Mouse (Mus musculus) erythroblast, adult 5-6 weeks (primary cell): ENCODE measurements around the gene Itga8. TPM values are rescaled to one million over a fixed set of nuclear protein-coding genes. Genes with fewer than 3 reads are reported as not detected.

Source experiments
- ATAC-seq: replicated peaks from 2 replicates; pipeline ENCODE4 v1.8.0; 2016; ENCODE audit warnings: moderate number of reproducible peaks, mild to moderate bottlenecking, moderate TSS enrichment, inconsistent platforms; ENCODE audit not compliant: poor library complexity, low FRiP score, severe bottlenecking
- total RNA-seq, 2 experiments: library from RNA; stranded (forward) in 1 of 2; stranded (reverse) in 1 of 2; fragments of 150-400 nt in 1 of 2; fragments of 200-764, 138-1000 nt in 1 of 2; gene quantifications; 2 replicates each; pipeline versions ENCODE4 v1.2.3 to v1.2.4; 2015 to 2017; ENCODE audit warnings: low replicate concordance in 2 of 2

Gene Itga8
- total RNA-seq, 2 experiments from 2014 or later: 1.4 TPM; not detected in 1

- no peak for ATAC-seq
Measured at GRCm38 (mm10) chr2:12297287-12297686, 4.4 kb downstream of the Itga8 start.

- ATAC-seq: no peak
Measured at GRCm38 (mm10) chr2:12295150-12295549, 6.6 kb downstream of the Itga8 start.

GRCm38 (mm10) chr2:12294060-12294459, 7.7 kb downstream of the Itga8 start:
- ATAC-seq: no peak

- ATAC-seq: no peak
Measured at GRCm38 (mm10) chr2:12293458-12293857, 8.3 kb downstream of the Itga8 start.

GRCm38 (mm10) chr2:12292023-12292820, 9.5 kb downstream of the Itga8 start:
- no peak for ATAC-seq

GRCm38 (mm10) chr2:12290235-12290634, 11.5 kb downstream of the Itga8 start:
- no peak for ATAC-seq

- ATAC-seq: no peak
Measured at GRCm38 (mm10) chr2:12287831-12288230, 13.9 kb downstream of the Itga8 start.

GRCm38 (mm10) chr2:12280664-12281063, 21.1 kb downstream of the Itga8 start:
- ATAC-seq: no peak

- no peak for ATAC-seq
Measured at GRCm38 (mm10) chr2:12279070-12279612, 22.6 kb downstream of the Itga8 start.

- ATAC-seq: no peak
Measured at GRCm38 (mm10) chr2:12256635-12257317, 44.9 kb downstream of the Itga8 start.

- ATAC-seq: no peak
Measured at GRCm38 (mm10) chr2:12255901-12256300, 45.8 kb downstream of the Itga8 start.

GRCm38 (mm10) chr2:12235345-12235744, 66.4 kb downstream of the Itga8 start:
- ATAC-seq: no peak

- ATAC-seq: no peak
Measured at GRCm38 (mm10) chr2:12229721-12230120, 72.0 kb downstream of the Itga8 start.

GRCm38 (mm10) chr2:12228335-12228734, 73.4 kb downstream of the Itga8 start:
- no peak for ATAC-seq

- ATAC-seq: no peak
Measured at GRCm38 (mm10) chr2:12227243-12227642, 74.5 kb downstream of the Itga8 start.

GRCm38 (mm10) chr2:12226367-12226766, 75.4 kb downstream of the Itga8 start:
- no peak for ATAC-seq

- ATAC-seq: no peak
Measured at GRCm38 (mm10) chr2:12221671-12222070, 80.1 kb downstream of the Itga8 start.

GRCm38 (mm10) chr2:12213464-12213790, 88.3 kb downstream of the Itga8 start:
- no peak for ATAC-seq

GRCm38 (mm10) chr2:12212662-12213463, 88.9 kb downstream of the Itga8 start:
- ATAC-seq: no peak

- ATAC-seq: no peak
Measured at GRCm38 (mm10) chr2:12208142-12208541, 93.6 kb downstream of the Itga8 start.
